Mouse (Mus musculus) lung, postnatal 0 days (tissue): ENCODE results near the gene Myzap.

Source experiments
- CTCF ChIP-seq: IDR thresholded peaks from 2 replicates; pipeline ENCODE4 v1.5.1; 2016; ENCODE audit warnings: antibody characterized with exemption, mild to moderate bottlenecking
- EP300 ChIP-seq: IDR thresholded peaks from 2 replicates; pipeline ENCODE4 v1.6.1; 2016; ENCODE audit warnings: antibody characterized with exemption, mild to moderate bottlenecking, control low read depth

DNA sequence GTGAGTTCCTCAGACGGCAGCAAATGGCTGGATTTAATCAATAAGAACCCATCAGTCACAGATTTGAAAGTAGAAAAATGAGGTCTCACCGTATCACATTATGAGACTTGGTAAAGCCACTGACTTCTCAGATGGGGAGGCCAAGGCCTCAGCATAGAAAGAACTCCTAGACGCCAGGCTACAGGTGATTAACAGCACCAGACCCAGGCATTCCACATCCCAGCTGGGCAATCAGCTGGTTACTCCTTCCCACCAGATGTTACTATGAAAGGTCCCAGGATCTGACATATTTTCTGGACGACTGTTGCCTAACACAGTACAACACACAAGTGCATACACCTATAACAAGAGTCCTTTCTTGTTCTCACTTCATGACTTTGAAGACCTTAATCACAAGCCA is 78.6 kb downstream of the Myzap start:
- TF ChIP-seq CTCF = no peak
- no peak for TF ChIP-seq EP300
